In genomic region chr19:31083761-31084160, GRCm38 (mm10) we compare ENCODE assay signal across 8 mouse cellular contexts. TPM values are rescaled to one million over a fixed set of nuclear protein-coding genes. Genes with fewer than 3 reads are reported as not detected.
A peak's percentile ranks its signal among the peaks of the same experiment; 100 is the strongest.
DNase-seq lines count a peak whose midpoint lies in the region; ATAC-seq lines count a peak whose summit lies in the region.

No protein-coding gene starts in this region.

- peaks cover 23% of the 10 kb centered on the region for H3K36me3 ChIP-seq in erythroblast, embryonic 14.5 days (ENCODE audit: control insufficient read depth)
- peaks cover 40% of the 10 kb centered on the region for H3K36me3 ChIP-seq in hindbrain, embryonic 13.5 days
- H3K36me3 ChIP-seq in midbrain, embryonic 14.5 days (ENCODE audit: control insufficient read depth, insufficient read depth, low read length) = peaks cover 29% of the 10 kb centered on the region

- ATAC-seq in erythroblast, adult 5-6 weeks (replicated peaks; ENCODE audit: low FRiP score, poor library complexity, severe bottlenecking) = no peak
- ATAC-seq in hindbrain, embryonic 13.5 days (ENCODE audit: low FRiP score) = no peak
- ATAC-seq in midbrain, embryonic 14.5 days (ENCODE audit: low FRiP score, low TSS enrichment) = no peak
- ATAC-seq in erythroid progenitor cell, adult 5-6 weeks (replicated peaks; ENCODE audit: low FRiP score, poor library complexity, severe bottlenecking) = no peak

- H3K4me3 ChIP-seq in erythroblast, embryonic 14.5 days (replicated peaks) = peak overlapping the region; percentile 70
- peak overlapping the region; percentile 76 for H3K4me3 ChIP-seq in hindbrain, embryonic 13.5 days
- H3K4me3 ChIP-seq in midbrain, embryonic 14.5 days (replicated peaks; ENCODE audit: low read depth, low read length) = peak overlapping the region; percentile 72

- peaks cover 21% of the 10 kb centered on the region for H3K4me1 ChIP-seq in erythroblast, embryonic 14.5 days (ENCODE audit: control insufficient read depth)
- H3K4me1 ChIP-seq in hindbrain, embryonic 13.5 days (replicated peaks) = peaks cover 29% of the 10 kb centered on the region
- peaks cover 19% of the 10 kb centered on the region for H3K4me1 ChIP-seq in midbrain, embryonic 14.5 days (ENCODE audit: control insufficient read depth, insufficient read depth, low read length)

- no peak overlapping the region; the same call in 1 of the 2 replicates for H3K27ac ChIP-seq in hindbrain, embryonic 13.5 days
- no peak overlapping the region for H3K27ac ChIP-seq in midbrain, embryonic 14.5 days (replicated peaks; ENCODE audit: low read depth, low read length)

- H3K27me3 ChIP-seq in erythroblast, embryonic 14.5 days (ENCODE audit: control insufficient read depth) = peaks cover 4% of the 10 kb centered on the region
- no peaks in the 10 kb centered on the region for H3K27me3 ChIP-seq in hindbrain, embryonic 13.5 days
- no peaks in the 10 kb centered on the region for H3K27me3 ChIP-seq in midbrain, embryonic 14.5 days (ENCODE audit: control insufficient read depth, insufficient read depth, low read length)

- peak; percentile 3 to 7 for DNase-seq in thymus, adult 18-20 months
- no peak for DNase-seq in thymus, postnatal 0 days (ENCODE audit: low spot score)
- no peak for DNase-seq in midbrain, embryonic 14.5 days
- no peak for DNase-seq in Muller cell, postnatal 12 days (ENCODE audit: inconsistent ontology term)

- WGBS in hindbrain, embryonic 13.5 days = 98% methylated on average over 8 of the region's 8 CpGs
- 96% methylated on average over 8 of the region's 8 CpGs for WGBS in midbrain, embryonic 14.5 days

- H3K9ac ChIP-seq in hindbrain, embryonic 13.5 days = peak overlapping the region; percentile 87
- peak overlapping the region; percentile 76 for H3K9ac ChIP-seq in midbrain, embryonic 14.5 days (replicated peaks; ENCODE audit: low read length)

- H3K9me3 ChIP-seq in erythroblast, embryonic 14.5 days (ENCODE audit: control insufficient read depth, low read length) = peaks cover 2% of the 10 kb centered on the region; the same call in 1 of the 2 replicates
- H3K9me3 ChIP-seq in hindbrain, embryonic 13.5 days = no peaks in the 10 kb centered on the region
- H3K9me3 ChIP-seq in midbrain, embryonic 14.5 days (ENCODE audit: control insufficient read depth, low read length) = peaks cover 3% of the 10 kb centered on the region; the same call in 1 of the 2 replicates

- peak overlapping the region; percentile 92 for H3K4me2 ChIP-seq in hindbrain, embryonic 13.5 days
- peak overlapping the region; percentile 95 for H3K4me2 ChIP-seq in midbrain, embryonic 14.5 days (ENCODE audit: low read length)

RNA-seq across cellular contexts. Expression of gene Cstf2t, which starts 1.1 kb away (rescaled TPM):
- polyA plus RNA-seq in erythroblast, embryonic 14.5 days (2012) = 0.52 and 0.63 TPM in 2 replicates
- 4.0 and 5.6 TPM in 2 replicates for total RNA-seq in erythroblast, adult 5-6 weeks (2015; ENCODE audit: low replicate concordance)
- total RNA-seq in erythroblast, adult 5-6 weeks (2017; ENCODE audit: low replicate concordance) = 8.4 and 8.5 TPM in 2 replicates
- 33.4 and 36.2 TPM in 2 replicates for polyA plus RNA-seq in thymus, postnatal 0 days (2015; fragmentation: Nextera tagmentation; extraction: Ambion mirVana)
- 73.2 and 74.9 TPM in 2 replicates for polyA plus RNA-seq in hindbrain, embryonic 13.5 days (2015; fragmentation: Nextera tagmentation; extraction: Ambion mirVana)
- polyA plus RNA-seq in midbrain, embryonic 14.5 days (2014; fragmentation: Nextera tagmentation; extraction: Ambion mirVana) = 63.0 and 66.5 TPM in 2 replicates
- total RNA-seq in erythroid progenitor cell, adult 5-6 weeks (2015; ENCODE audit: low replicate concordance) = 6.3 and 9.0 TPM in 2 replicates
- total RNA-seq in erythroid progenitor cell, adult 5-6 weeks (2017; ENCODE audit: low replicate concordance) = 5.4 and 9.6 TPM in 2 replicates

Comparison
In these comparisons a context has a peak if more than half of its experiments do, and no peak if none do; other contexts are left out.
1. DNase-seq: peak in thymus, adult 18-20 months (2 of 2); none in thymus, postnatal 0 days (single experiment), midbrain, embryonic 14.5 days (single experiment) and Muller cell, postnatal 12 days (single experiment).
2. RNA of gene Cstf2t, which starts 1.1 kb away (polyA plus RNA-seq): 73.2 to 74.9 TPM in hindbrain, embryonic 13.5 days, 63.0 to 66.5 TPM in midbrain, embryonic 14.5 days and 33.4 to 36.2 TPM in thymus, postnatal 0 days; 0.52 to 0.63 TPM in erythroblast, embryonic 14.5 days; every median in the first group is over 10 times any median in the second.
3. Peak in every context shown above with its lines, with median percentiles within 50 percentile points of each other: H3K4me3 ChIP-seq.